Mouse (Mus musculus) hindbrain, embryonic 13.5 days (tissue): Measurements from ENCODE around the gene Rpf2. TPM values are rescaled to one million over a fixed set of nuclear protein-coding genes. Genes with fewer than 3 reads are reported as not detected.

Experiments used
- ATAC-seq: fragments of 200-750 bp; cut with Nextera tagmentation; 2 replicates; pipeline ENCODE4 v1.8.0; 2017; ENCODE audit warnings: moderate TSS enrichment; ENCODE audit not compliant: low FRiP score
- H3K27ac ChIP-seq: fragments of 300-500 bp; sonication (generic); 2 replicates; pipeline ENCODE4 v1.5.1; 2015; ENCODE audit warnings: inconsistent platforms, mild to moderate bottlenecking, moderate library complexity
- H3K27me3 ChIP-seq: fragments of 300-500 bp; sonication (generic); 2 replicates; pipeline ENCODE4 v1.6.1; 2015; ENCODE audit warnings: mild to moderate bottlenecking, inconsistent platforms
- H3K36me3 ChIP-seq: fragments of 300-500 bp; sonication (generic); 2 replicates; pipeline ENCODE4 v1.6.1; 2015; ENCODE audit warnings: mild to moderate bottlenecking, inconsistent platforms
- H3K4me1 ChIP-seq: fragments of 300-500 bp; sonication (generic); replicated peaks from 2 replicates; pipeline ENCODE4 v1.6.1; 2015; ENCODE audit warnings: inconsistent platforms
- H3K4me2 ChIP-seq: fragments of 300-500 bp; sonication (generic); 2 replicates; pipeline ENCODE4 v1.6.1; 2015; ENCODE audit warnings: inconsistent platforms, mild to moderate bottlenecking, moderate library complexity
- H3K4me3 ChIP-seq: fragments of 300-500 bp; sonication (generic); 2 replicates; pipeline ENCODE4 v1.5.1; 2015; ENCODE audit warnings: mild to moderate bottlenecking, inconsistent platforms
- H3K9ac ChIP-seq: fragments of 300-500 bp; sonication (generic); 2 replicates; pipeline ENCODE4 v1.6.1; 2015; ENCODE audit warnings: mild to moderate bottlenecking, inconsistent platforms
- H3K9me3 ChIP-seq: fragments of 300-500 bp; sonication (generic); 2 replicates; pipeline ENCODE4 v1.6.1; 2016; ENCODE audit warnings: inconsistent platforms
- WGBS: fragments of 180-500 bp; shearing (Covaris S2); methylation state at CpG from one replicate; pipeline ENCODE4 v1.1.7; 2015; 5-methylcytosine and 5-hydroxymethylcytosine counted together
- polyA plus RNA-seq: library from polyadenylated mRNA; unstranded; fragments of >200 nt; fragmentation: Nextera tagmentation; extraction: Ambion mirVana; gene quantifications from 2 replicates; pipeline ENCODE4 v1.2.1, GENCODE M21; 2015

Rpf2 gene
- polyA plus RNA-seq, 1 experiment from 2014 or later, result 81.7 TPM

DNA sequence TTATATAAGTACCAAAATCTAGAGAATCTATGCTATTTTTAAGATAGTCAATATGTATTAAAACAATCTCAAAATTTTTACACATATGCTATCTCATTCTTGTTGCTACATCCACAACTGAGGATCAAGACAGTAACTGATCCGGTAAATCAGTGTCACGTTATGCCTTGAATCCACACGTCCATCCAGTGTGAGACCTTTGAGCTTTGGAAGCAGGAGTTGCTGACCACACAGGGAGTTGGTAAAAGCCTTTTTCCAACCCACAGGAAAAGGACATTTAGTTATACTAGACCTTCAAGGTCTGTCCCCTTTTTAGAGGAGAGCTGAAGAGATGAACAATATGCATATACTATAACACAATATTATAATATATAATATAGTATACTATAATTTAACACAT, 13.6 kb downstream of the Rpf2 start:
- H3K4me2 ChIP-seq, result no peak overlapping the region
- H3K4me1 ChIP-seq, result no peaks in the 10 kb centered on the region
- no peak overlapping the region for H3K9ac ChIP-seq
- H3K27ac ChIP-seq, result no peak overlapping the region
- H3K4me3 ChIP-seq, result no peak overlapping the region
- H3K9me3 ChIP-seq, result no peaks in the 10 kb centered on the region
- WGBS, result 89% methylated on average over 3 of the region's 3 CpGs
- H3K27me3 ChIP-seq, result no peaks in the 10 kb centered on the region
- H3K36me3 ChIP-seq, result peaks cover 77% of the 10 kb centered on the region
- ATAC-seq, result no peak

DNA sequence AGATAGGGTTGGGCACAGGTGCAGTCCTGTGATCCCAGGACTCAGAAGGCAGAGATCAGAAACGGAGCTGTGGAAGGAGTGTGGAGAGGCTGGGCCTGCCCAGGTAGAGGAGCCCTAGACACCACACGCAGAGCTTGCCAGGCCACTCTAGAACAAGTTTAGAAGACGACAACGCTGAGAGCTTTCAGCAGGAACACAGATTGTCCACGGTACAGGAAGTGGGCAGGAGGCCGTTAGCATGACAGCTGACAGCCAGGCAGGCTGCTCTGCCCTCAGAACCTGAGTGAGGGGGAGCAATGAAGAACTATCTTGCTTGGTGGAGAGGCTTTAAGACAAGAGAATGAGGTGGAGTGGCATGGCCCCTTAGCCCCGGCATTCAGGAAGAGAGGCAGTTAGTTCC, 14.4 kb downstream of the Rpf2 start:
- Histone ChIP-seq H3K9me3 (no peaks in the 10 kb centered on the region), H3K4me3 (no peak overlapping the region), H3K9ac (no peak overlapping the region), H3K27ac (no peak overlapping the region), H3K36me3 (peaks cover 77% of the 10 kb centered on the region), H3K4me1 (no peaks in the 10 kb centered on the region), H3K27me3 (no peaks in the 10 kb centered on the region), H3K4me2 (no peak overlapping the region)
- ATAC-seq, result no peak
- 89% methylated on average over 7 of the region's 7 CpGs for WGBS

DNA sequence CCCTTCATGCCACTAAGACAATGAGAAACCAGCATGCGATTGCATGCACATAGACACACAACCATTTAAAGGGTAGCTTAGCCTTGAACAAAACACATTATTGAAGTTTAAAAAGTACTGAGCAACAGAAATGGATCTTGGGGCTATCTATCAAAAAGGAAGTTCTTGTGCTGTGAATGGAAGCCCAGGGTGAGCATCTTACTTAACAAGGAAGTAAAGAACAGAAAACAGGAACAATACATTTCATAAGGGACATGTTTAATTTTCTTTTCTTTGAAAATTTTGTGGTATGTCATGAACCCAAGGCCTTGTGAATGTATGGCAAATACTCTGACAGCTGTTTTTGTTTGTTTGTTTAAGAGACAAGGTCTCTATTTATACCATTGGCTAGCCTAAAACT, 17.1 kb downstream of the Rpf2 start:
- no peak overlapping the region for H3K9ac ChIP-seq
- no peaks in the 10 kb centered on the region for H3K9me3 ChIP-seq
- no peaks in the 10 kb centered on the region for H3K27me3 ChIP-seq
- WGBS, result 86% methylated on average over 1 of the region's 1 CpGs
- H3K4me1 ChIP-seq, result no peaks in the 10 kb centered on the region
- ATAC-seq, result no peak
- H3K36me3 ChIP-seq, result peaks cover 80% of the 10 kb centered on the region
- no peak overlapping the region for H3K27ac ChIP-seq
- no peak overlapping the region for H3K4me3 ChIP-seq
- no peak overlapping the region for H3K4me2 ChIP-seq

DNA sequence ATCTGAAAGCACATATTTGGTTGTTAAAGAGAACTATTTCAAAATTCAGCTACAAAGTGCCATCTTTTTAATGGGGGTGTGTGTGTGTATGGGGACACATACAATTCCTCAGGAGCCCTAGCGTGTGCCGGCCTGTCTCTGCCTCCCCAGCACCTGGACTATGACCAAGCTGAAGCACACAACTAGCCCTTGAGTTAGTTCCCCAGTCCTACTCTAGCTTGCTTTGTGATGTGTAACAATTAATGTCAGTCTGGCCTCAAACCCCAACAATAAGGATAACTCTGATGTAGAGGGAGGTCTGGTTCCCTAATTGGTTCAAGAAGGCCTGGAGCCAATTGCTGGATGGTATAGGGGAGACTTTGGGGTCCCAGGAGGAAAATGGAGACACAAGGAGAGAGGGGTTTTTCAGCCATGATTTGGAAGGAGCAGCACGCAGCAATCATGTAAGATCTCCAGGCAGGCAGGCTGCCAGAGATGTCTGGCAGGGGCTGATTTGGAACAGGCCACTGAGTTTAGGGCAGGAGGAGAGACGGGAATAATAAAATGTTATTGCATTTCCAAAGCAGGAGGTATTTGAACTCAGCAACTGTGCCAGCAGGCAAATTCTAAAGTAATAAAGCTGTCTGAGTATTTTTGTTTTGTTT, 19.1 kb downstream of the Rpf2 start:
- Histone ChIP-seq H3K4me2 (no peak overlapping the region), H3K9ac (no peak overlapping the region), H3K4me3 (no peak overlapping the region), H3K27me3 (no peaks in the 10 kb centered on the region), H3K36me3 (peaks cover 83% of the 10 kb centered on the region), H3K27ac (no peak overlapping the region), H3K9me3 (no peaks in the 10 kb centered on the region), H3K4me1 (no peaks in the 10 kb centered on the region)
- 94% methylated on average over 4 of the region's 4 CpGs for WGBS
- no peak for ATAC-seq

DNA sequence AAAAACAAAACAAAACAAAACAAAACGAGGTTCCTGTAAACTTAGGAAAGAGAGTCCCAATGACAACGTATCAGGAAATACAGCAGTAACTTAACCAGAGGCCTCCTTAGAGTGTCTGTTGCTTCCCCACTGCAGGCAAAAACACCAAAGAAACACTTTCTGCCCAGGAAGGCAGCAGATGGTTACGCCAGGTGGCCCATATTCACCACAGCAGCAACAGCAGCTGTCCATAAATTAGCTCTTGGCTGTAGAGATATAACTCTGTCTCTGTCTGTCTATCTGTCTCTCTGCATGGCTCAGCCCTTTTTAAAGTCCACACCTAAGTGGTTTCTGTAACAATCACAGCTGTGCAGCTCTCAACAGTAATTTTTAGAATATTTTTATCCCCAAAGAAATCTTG, 28.0 kb downstream of the Rpf2 start:
- no peak for ATAC-seq
- Histone ChIP-seq H3K36me3 (peaks cover 22% of the 10 kb centered on the region), H3K4me1 (no peaks in the 10 kb centered on the region), H3K9me3 (no peaks in the 10 kb centered on the region), H3K27ac (no peak overlapping the region), H3K27me3 (no peaks in the 10 kb centered on the region), H3K4me3 (no peak overlapping the region), H3K4me2 (no peak overlapping the region), H3K9ac (no peak overlapping the region)
- 83% methylated on average over 3 of the region's 3 CpGs for WGBS

DNA sequence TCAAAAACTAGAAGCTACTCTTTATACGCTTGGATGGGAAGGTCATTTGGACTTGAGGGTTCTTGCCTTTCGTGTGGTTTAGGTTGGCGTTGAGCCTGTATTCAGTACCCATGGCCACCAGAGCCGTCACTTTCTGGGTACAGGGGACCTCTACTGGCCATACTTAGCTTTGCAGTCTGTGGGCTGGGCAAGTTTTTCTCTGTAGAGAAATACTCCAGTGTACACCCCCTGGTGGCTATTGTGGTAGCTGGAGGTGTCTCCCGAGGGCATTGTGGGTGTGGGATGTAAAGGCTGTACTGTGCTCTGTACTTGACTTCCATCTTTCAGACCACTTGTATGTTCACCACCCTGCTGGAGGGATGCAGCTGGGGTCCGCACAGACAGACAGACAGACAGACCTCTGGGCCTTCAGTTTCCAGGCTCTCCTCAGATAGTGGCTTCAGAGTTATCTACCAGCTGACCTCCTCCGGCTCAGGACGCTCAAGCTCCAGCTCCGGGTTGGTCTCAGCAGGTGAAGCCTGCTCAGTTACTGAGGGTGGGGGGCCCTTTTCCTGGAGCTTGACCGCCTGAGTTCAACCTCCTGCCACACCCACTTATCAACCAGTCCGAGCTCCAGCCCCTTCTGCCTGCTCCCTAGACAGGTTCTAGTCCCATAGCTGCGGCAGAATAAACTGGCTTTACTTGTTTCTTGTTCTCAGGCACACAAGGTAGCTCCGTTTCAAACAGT, 34.2 kb downstream of the Rpf2 start:
- Histone ChIP-seq H3K4me2 (no peak overlapping the region), H3K4me1 (no peaks in the 10 kb centered on the region), H3K27ac (no peak overlapping the region), H3K27me3 (no peaks in the 10 kb centered on the region), H3K36me3 (no peaks in the 10 kb centered on the region), H3K9me3 (no peaks in the 10 kb centered on the region), H3K4me3 (no peak overlapping the region), H3K9ac (no peak overlapping the region)
- 40% methylated on average over 13 of the region's 13 CpGs for WGBS
- peak; percentile 77; the same call in 1 of the 2 replicates for ATAC-seq

DNA sequence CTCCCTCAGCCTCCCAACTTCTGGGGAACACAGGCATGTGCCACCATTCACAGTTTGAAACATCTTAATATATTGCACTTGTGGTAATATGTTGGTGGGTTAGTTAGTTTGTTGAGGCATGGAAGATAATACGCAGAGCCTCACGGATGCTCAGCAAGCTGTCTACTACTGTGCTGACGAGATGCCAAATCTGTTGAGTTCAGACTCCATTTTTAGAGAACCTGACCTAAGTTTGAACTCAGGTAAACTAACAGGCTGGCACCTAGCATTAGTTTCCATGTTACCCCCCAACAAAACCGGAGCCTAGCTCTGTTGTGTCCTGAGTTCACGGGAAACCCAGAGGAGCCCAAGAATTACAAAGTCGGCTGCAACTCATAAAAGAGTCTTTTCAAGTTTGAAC, 51.8 kb downstream of the Rpf2 start:
- Histone ChIP-seq H3K27me3 (no peaks in the 10 kb centered on the region), H3K4me3 (no peak overlapping the region), H3K36me3 (no peaks in the 10 kb centered on the region), H3K9ac (no peak overlapping the region), H3K27ac (no peak overlapping the region), H3K4me1 (no peaks in the 10 kb centered on the region), H3K9me3 (no peaks in the 10 kb centered on the region), H3K4me2 (no peak overlapping the region)
- 89% methylated on average over 6 of the region's 6 CpGs for WGBS
- ATAC-seq, result no peak

DNA sequence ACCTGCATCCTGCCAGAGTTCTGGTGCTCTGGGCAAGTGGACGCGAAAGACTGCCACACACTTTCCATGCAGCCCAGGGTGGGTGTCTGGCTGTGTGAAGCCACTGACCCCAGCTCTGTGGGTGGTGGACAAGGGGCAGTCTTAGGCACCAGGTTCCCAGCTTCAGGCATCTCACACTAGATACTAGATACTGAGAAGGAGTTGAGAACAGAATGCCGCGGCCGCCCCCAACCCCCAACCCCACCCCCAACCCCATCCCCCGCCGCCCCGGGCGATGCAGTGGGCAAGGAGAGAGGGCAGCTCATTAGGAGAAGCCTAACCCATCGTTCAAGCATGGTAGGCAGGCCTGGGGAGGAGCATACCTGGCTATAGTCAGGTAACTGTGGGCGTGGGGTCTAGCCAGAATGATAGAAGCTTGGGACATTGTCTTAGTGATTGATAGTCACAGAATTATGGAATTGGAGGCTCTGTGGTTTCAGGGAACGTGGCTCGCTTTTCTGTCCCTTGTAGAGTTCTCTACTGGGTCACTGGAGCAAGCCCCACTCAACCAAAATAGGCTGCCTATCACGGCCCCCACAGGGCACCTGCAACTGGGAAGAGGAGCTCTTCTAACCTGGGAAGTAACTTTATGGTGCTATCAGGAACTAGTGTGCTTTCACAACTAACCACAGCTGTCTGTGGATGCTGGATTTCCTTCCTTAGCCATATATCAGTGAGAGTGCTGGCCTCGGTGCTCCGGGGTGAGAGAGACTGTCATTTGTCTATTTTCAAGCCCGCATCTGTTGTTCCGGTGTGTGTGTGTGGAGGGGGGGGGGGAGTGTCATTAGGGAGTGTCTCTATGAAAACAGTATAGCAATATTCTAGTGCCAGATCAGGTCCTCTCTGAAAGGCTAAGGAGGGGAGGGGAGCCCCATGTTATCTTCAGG, 54.6 kb downstream of the Rpf2 start:
- H3K36me3 ChIP-seq, result no peaks in the 10 kb centered on the region
- no peak for ATAC-seq
- no peak overlapping the region for H3K4me3 ChIP-seq
- no peaks in the 10 kb centered on the region for H3K9me3 ChIP-seq
- H3K27me3 ChIP-seq, result no peaks in the 10 kb centered on the region
- H3K9ac ChIP-seq, result no peak overlapping the region
- no peaks in the 10 kb centered on the region for H3K4me1 ChIP-seq
- no peak overlapping the region; the same call in 1 of the 2 replicates for H3K4me2 ChIP-seq
- no peak overlapping the region for H3K27ac ChIP-seq
- WGBS, result 67% methylated on average over 18 of the region's 18 CpGs

DNA sequence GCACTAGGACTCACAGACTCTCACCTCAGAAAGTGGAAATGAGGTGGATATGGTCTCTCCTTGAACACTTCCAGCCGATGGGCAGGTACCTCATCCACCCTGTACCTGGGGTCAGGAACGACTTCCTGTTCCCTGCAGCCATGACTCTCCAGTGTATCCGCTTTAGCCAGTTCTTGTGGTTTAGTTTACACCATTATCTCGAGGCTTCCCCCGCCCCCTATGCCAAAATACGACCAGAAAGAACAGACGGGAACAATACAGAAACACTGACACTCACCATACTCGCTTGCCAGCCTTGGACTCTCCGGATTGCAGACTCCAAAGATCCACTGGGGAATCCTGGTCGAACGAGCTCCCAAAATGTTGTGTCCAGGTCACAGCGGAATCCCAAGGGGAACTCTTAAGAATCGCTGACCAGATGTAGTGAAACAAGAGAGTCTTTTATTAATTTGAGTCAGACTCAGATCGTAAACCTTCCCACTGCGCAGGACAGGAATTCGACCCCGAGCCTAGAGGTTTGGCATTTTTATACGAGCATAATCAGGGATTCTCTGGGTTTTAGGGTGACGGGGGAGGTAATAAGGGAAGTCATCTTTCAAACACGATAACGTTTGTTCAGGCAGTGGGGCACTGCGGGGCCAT, 55.4 kb downstream of the Rpf2 start:
- Histone ChIP-seq H3K4me3 (no peak overlapping the region), H3K9me3 (no peaks in the 10 kb centered on the region), H3K9ac (no peak overlapping the region), H3K27me3 (no peaks in the 10 kb centered on the region), H3K4me1 (no peaks in the 10 kb centered on the region), H3K36me3 (no peaks in the 10 kb centered on the region), H3K4me2 (no peak overlapping the region; the same call in 1 of the 2 replicates), H3K27ac (no peak overlapping the region)
- WGBS, result 64% methylated on average over 22 of the region's 22 CpGs
- no peak for ATAC-seq

DNA sequence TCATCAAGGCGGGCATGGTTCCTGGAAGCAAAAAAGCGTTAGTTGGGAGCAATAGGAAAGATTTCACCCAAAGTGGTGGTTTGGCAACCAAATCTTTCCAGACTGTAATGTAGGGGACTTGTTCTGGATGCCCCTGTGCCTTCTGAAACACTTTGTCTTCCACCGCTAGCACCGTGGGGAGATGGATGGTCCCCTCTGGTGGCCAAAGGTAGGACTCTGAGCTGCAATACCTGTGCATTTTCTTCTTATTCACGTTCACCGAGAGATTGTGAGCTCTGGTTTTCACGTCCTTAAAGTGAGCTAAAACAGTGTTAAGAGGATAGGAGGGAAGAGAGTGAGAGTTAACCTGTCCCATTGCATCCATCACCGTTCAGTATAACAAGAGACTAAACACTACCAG, 56.0 kb downstream of the Rpf2 start:
- Histone ChIP-seq H3K4me2 (no peak overlapping the region), H3K4me3 (no peak overlapping the region), H3K36me3 (no peaks in the 10 kb centered on the region), H3K9ac (no peak overlapping the region), H3K27ac (no peak overlapping the region), H3K9me3 (no peaks in the 10 kb centered on the region), H3K27me3 (no peaks in the 10 kb centered on the region), H3K4me1 (no peaks in the 10 kb centered on the region)
- no peak for ATAC-seq
- WGBS, result 91% methylated on average over 8 of the region's 8 CpGs

DNA sequence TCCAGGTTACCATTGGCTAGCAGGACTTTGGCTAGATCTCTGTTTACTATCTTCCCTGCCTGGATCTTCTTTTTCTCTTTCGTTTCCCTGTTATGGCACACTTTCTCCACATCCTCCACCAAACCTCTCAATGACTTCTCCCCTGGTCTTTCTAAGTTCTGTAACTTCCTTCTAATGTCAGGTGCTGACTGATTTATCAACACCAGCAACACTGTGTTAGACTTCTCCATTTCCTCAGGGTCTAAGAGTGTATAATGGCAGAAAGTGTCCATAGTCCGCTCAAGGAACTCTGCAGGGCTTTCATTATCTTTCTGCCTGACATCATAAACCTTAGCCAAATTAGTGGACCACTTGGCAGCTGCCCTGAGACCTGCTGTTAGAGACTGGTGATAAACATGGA, 57.1 kb downstream of the Rpf2 start:
- no peaks in the 10 kb centered on the region for H3K9me3 ChIP-seq
- no peak overlapping the region for H3K4me2 ChIP-seq
- no peaks in the 10 kb centered on the region for H3K36me3 ChIP-seq
- ATAC-seq, result no peak
- H3K9ac ChIP-seq, result no peak overlapping the region
- 92% methylated on average over 2 of the region's 2 CpGs for WGBS
- no peak overlapping the region for H3K27ac ChIP-seq
- no peak overlapping the region for H3K4me3 ChIP-seq
- no peaks in the 10 kb centered on the region for H3K27me3 ChIP-seq
- H3K4me1 ChIP-seq, result no peaks in the 10 kb centered on the region

DNA sequence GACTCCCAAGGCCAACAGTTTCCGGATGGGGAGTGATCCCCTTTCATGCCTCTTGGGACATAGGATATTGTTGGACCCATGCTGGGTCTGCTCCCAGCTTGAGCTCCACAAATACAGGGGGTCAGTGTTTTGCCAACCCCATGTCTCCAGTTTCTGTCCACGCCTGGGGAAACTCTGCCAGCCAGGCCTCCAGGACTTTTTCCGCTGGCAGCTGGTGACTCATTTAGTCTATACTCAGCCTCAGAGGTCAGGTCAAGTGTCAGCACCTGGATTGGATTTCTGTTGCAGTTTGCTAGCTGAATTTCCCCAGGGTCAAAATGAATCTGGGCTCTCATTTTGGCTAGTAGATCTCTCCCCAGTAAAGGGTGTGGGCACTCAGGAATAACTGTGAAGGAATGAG, 58.0 kb downstream of the Rpf2 start:
- Histone ChIP-seq H3K4me2 (no peak overlapping the region), H3K36me3 (no peaks in the 10 kb centered on the region), H3K9me3 (no peaks in the 10 kb centered on the region), H3K27ac (no peak overlapping the region), H3K4me3 (no peak overlapping the region), H3K9ac (no peak overlapping the region), H3K4me1 (no peaks in the 10 kb centered on the region), H3K27me3 (no peaks in the 10 kb centered on the region)
- ATAC-seq, result no peak
- WGBS, result 79% methylated on average over 3 of the region's 3 CpGs
